Mouse (Mus musculus) lung, adult 18-20 months (tissue): ENCODE data around the gene Me3.
A peak's percentile ranks its signal among the peaks of the same experiment; 100 is the strongest.

Experiments
- DNase-seq, 2 experiments: peaks; one replicate each; pipeline ENCODE4 v3.0.0; 2022; ENCODE audit warnings: mixed read lengths in 2 of 2

Me3 gene

DNA sequence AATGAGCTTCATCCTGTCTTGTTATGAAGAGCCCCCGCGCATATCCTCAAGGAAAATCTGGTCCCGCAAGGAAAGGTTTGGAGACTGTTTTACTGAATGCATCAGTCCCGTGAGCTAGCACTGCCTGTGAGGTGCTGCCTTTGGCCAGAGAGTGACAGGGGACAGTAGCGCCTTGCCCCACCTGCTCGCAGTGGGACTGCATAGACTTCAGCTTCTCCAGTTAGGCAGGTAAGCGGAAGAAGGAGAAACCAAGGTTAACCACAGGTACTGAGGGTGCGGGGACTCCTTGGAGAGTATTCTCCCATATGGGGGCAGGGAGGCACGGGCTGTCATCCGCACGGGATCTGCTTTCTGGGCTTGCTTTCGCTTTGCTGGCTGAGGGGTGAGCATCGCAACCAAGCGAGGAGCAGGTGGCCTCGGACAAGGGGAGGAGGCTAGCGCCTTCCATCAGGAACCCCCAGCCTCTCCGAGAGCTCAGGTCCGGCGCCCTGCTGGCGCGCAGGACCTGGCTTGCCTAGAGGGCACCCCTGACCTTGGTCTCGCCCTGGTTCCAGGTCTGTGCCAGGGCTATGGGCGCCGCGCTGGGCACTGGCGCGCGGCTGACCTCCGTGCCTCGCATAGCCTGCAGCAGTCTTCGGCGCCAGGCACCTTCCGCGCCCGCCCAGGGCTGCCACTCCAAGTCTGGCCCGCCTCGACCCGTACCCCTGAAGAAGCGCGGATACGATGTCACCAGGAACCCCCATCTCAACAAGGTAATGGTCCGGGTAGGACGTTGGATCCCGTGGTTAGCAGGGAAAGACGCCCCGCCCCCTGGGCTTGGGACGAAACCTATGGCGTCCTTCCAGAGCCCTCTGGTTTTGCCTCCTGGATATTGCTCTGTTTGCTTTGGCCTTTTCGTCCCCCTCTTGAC lies at the start of gene Me3:
Gene Me3 (plus strand): TSS at position 51 of the 910 bp plus-strand sequence.
- DNase-seq = peak; percentile 59 to 60

- DNase-seq = no peak
These were observed 42.2 kb upstream of the Me3 start for GRCm38 (mm10) chr7:89590039-89590438.

- DNase-seq = no peak
These were observed 41.5 kb upstream of the Me3 start for GRCm38 (mm10) chr7:89590542-89591251.

DNA sequence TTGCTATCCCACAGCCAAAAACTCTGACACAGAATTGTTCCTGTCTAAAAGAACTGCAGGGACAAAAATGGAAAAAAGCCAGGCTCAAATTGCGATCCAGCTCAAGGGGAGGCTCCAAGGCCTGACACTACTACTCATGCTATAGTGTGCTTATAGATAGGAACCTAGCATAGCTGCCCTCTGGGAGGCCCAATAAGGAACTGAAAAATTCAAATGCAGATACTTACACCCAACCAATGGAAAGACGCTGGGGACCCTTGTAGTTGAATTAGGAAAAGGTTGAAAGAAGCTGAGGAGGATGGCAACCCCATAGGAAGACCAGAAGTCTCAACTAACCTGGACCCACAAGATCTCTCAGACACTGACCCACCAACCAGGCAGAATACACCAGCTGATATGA lies 36.4 kb upstream of the Me3 start:
- DNase-seq = no peak

DNA sequence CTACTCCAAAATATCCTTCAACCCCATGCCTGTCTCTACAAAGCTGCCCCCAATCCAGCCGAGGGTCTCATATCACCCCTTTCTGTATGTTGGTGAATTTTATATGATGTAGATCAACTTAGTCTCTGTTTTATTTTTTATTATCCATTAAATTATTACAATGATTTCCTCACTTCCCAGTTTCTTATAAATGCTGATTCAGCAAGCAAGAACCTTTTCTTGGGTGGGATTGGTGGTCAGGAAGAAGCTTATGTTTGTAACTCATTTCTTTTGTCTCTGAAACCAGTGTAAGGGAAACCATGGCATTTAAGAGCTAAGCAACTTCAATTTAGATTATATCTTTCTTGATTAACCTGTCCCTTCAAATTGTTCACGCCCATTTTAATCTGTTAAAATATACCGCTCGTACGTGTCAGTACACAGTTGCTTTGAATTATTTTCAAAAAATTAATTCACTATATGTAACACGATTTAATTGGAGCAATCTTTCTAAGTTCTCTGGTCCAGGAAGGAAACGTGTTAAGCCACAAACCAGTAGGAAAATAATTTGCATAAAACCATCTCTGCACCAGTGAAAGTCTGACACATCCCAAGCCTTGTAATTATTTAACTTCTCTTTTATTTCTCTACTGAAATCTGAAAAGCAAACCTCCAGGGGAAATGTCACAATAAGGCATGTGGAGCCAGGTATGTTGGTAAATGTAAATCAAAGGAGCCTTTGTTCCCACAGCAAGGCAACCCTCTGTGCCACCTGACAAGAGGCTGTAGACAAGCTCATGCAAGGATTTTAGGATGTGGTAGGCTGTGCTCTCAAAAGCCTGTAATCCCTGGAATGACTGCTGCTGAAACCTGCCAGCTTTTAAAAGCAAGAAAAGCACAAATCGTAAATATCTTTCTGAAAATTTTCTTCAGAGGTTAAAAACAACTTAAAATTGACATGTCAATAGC lies 26.3 kb upstream of the Me3 start:
- no peak for DNase-seq

DNA sequence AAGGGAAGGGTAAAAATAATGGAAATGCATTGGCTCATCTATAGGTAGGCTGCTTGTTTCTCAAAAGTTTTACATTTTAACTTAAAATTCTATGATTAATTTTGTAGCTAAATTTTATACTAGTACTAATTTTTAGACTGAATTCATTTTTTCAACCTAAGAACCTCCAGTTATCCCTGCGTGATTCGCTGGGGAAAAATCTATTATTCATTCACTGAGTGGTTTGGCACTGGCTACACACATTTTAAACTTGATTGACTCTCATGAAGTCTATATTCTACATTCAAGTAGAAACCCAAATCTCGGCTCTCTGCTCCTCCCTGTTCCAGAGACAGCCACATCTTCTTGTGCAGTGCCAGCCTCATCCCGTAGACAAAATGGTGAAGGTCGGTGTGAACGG lies 24.9 kb upstream of the Me3 start:
- DNase-seq = no peak

DNA sequence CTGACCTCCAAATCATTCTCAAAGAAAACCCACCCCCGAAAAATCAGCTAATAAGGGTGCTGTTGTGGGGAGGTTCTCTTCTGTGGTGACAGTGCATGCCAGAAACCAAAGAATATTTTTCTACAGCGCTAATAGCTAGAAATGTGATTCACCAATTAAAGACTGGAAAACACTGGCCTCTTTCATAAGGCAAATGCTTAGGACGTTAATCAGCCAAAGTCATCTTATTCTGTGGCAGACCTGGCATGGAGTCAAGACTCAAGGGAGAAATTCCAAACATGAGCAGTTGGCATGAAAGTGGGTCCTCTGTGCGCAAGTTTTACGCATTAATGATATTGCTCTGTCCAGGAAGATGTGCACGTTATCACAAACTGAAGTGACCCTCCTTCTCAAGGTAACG lies 21.0 kb upstream of the Me3 start:
- no peak for DNase-seq

DNA sequence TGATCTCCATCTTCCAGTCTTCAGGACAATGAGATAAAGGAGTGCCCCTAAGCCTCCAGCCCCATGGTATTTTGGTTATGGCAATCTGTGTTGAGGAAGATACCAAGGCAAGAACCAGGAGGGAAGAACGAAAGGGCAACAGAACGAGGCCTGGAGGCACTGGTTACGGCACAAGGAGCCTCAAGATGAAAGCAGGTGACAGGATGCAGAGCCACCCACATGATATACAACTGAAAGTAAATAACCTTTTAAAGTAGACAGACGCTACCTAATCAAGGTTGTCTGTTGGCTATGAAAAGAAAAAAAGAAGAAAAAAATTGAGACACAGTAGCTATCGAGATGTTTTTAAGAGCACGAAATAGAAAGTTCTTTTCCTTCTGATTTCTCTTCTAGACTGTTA lies 16.0 kb upstream of the Me3 start:
- no peak for DNase-seq

DNA sequence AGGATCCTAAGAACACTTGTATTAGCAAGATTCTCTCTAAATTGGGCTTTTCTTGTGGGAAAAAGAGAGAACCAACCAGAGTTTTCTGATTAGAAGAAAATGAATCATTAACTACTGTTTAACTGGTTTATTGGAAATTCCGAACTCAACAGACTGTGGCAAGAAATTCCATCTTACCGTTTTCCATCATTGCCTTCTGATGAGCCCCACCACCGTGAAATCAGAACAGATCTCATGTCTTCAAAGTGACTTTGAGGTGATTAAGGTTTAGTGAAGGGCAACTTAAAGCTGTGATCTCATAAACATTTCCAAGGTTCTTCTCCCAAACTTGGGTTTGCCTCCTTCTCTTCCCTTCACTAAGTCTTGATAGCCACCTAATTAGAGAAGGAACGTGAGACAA lies 8.9 kb upstream of the Me3 start:
- no peak for DNase-seq

DNA sequence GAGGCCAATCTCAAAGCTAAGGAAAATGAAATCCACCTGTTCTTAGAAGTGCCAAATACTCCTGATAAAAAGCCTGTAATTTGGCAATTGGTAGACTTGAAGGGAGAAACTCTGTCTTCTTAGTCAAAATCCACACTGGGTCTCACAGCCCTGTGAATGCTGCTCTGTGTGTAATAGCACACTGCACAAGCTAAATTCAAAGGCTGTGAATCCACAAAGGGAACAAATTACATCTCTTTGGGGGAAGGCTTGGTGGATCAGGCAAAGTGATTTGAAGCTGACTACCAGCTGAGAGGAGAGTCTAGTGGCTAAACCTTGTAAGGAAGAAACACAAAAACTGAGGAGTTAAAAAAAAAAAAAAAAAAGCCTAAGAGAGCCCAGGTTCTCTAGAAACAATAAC lies 4.8 kb upstream of the Me3 start:
- no peak for DNase-seq

GRCm38 (mm10) chr7:89628006-89628405 lies 4.2 kb upstream of the Me3 start:
- no peak for DNase-seq

DNA sequence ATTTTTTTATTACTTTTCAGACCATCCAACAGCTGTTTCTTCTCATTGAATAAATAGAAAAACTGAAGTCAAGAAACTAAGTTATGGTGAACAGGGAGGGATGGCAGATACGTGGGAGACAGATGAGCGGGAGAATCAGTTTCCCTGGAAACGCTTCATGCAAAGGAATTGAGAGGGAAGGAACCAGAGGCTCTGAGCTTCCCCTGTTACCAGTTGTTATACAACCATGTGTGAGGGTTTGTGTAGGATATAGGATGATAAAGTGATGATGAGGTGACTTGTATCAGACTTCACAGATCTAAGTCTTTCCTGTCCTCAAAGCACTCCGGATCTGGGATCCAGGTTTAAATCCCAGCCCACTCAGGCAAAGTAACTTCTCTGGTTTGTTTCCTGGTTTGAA lies 3.2 kb upstream of the Me3 start:
- no peak for DNase-seq

DNA sequence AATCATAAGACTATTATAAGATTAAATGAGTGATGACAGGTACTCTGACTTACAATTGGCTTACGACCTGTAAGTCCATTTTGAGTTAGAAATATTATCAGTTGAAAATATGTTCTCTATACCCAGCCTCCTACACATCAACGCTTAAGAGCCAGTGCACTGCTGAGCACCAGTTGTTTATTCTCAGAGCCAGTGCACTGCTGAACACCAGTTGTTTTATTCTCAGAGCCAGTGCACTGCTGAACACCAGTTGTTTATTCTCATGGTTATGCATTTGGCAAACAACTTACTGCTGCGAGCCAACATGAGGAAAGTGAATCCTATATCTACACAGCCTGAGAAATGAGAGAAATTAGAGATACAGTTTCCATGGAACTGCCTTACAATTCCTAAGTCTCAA lies 2.3 kb upstream of the Me3 start:
- no peak for DNase-seq

GRCm38 (mm10) chr7:89630796-89631195 lies 1.4 kb upstream of the Me3 start:
- no peak for DNase-seq

DNA sequence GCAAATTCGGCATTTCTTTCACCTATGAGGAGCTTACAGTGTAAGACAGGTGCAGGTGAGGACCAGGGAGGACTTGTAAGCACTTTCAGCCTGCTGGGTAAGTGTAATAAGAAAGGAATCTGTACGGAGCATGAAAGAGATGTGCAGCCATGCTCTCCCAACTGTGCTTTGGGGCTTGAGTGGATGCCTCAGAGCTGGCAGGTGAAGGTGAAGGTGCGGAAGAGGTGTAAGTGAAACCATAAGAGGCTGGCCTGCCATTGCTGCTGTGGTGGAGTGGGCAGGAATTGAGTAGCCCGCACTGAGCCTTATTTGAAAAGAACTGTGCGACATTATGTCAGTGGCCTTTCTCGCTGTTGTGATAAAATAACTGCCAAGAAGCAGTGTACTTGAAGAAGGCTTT lies 8.3 kb downstream of the Me3 start:
- no peak for DNase-seq

DNA sequence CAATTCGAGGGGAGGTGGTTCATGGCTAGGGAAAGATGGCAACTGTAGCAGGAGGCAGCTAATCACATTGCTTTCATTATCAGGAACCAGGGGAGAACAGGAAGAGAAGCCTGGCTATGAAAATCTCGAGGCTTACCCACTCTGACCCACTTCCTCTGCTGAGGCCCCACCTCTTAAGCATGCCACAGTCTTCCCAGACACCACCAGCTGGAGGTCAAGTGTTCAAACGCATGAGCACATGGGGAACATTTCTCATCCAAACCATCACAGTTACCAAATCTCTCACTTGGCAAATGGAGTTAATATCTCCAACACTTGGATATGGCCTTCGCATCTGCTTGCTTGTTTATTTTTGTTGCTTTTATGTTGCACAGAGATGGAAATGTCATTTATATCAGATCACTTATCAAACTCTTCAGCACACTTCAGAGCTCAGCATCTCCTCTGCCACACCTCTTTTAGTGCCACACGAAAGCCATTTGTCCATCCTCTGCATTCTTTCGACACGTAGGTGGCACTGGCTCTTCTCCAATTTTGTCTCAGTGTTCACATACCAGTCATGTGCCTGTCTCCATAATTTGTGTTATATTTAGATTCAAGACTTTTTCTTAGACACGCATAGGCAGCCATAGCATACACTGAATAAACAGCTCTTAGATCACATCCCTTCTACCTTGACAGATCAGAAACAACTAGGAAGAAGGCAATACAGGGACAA lies 8.9 kb downstream of the Me3 start:
- DNase-seq = peak; percentile 11 to 12

GRCm38 (mm10) chr7:89645015-89645414 lies 12.8 kb downstream of the Me3 start:
- no peak for DNase-seq

- no peak for DNase-seq
These were observed 15.7 kb downstream of the Me3 start for GRCm38 (mm10) chr7:89647864-89648263.

DNA sequence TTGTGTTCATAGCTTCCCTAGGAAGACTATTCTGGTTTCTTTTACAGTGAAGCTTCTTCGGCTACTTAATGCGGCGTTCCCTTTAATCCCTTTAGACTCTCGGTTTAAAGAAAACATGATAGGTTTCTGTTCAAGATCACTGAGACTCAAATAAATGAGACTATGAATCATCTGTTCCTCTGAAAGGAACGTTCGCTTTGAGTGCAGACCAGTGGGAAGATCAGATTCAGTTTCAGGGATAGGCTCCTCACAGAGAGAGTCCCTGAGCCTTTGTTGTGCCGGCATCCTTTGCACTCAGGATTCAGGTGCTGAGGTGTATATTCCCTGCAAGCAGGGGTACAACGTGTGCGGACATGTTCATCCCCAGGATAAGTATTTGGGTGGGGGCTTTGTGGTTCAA lies 25.0 kb downstream of the Me3 start:
- no peak for DNase-seq

DNA sequence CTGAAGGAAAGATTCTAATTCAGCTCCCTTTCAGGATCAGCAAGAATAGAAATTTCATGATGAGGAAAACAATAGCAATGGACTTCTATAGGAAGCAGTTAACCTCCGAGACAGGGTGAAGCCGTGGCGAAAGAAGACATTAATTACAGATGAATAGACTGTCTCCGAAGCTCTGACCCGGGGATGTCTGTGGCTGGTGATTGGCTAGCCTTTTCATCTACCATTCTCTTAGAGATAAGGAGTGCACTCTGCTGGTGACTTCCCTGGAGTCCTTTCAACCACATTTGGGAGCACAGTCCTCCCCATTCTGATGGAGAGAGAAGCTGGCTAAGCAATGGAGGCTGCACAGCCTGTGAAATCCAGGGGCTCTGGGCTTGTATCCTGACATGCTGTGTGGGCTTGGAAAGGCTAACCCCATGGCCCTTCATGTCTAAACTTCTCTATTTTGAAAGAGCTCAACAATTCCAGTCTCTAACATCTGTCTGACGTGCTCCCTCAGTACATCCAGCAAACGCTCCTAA lies 25.6 kb downstream of the Me3 start:
- DNase-seq = no peak

DNA sequence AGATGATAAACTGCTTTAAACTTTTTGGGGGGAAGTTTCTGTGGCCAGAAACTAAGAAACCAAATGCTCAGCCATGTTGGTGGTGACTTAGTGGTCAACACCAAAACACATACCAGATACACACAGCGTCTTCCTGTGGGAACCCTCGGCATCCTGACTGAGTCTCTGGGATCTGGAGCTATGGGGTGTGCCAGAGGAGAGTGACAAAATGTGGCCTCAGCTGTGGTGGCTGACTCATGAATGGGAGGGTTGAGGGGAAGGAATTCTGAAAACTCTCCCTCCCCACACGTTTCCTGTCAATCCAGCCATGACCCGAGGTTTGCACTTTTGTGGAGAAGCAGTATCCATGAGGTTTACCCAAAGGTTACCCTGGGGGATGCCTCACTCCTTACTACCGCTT lies 32.0 kb downstream of the Me3 start:
- no peak for DNase-seq

- no peak for DNase-seq
These were observed 34.2 kb downstream of the Me3 start for GRCm38 (mm10) chr7:89666361-89666760.
